Mouse (Mus musculus): ENCODE results near the gene Rdh9.
A peak's percentile ranks its signal among the peaks of the same experiment; 100 is the strongest.
"Not testable (repeated sequence)": the region's sequence is repeated elsewhere in the genome, so short reads cannot be mapped to it uniquely, and the experiment has no call there.

DNA sequence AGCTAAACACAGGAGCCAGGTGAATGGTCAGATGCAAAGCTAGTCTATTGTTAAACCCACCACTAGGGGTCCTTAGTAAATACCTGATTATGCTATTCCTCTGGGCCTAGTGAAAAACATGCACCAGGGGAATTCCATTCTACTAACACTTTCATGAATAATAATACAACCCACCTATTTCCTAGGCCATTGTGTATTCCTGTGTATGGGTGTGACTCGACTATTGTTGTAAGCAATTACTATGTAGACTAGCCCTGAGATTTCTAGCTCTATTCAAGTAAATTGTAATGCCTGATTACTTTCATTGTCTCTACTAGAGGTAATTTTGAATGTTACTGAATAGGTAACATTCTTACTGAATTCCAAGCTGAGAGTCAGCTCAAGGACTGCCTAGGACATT is 9.2 kb downstream of the Rdh9 start:
- TF ChIP-seq ETS1 (IDR thresholded peaks at IDR 0.05; ENCODE audit: low read depth, low read length); POLR2A (IDR thresholded peaks at IDR 0.05; ENCODE audit: control insufficient read depth in 1 of 2, insufficient read depth in 1 of 2, low read depth in 1 of 2, low read length in 2 of 2, poor library complexity in 1 of 2); HCFC1 (IDR thresholded peaks at IDR 0.05; ENCODE audit: low read depth, low read length); ZNF384 (IDR thresholded peaks at IDR 0.05; ENCODE audit: low read depth, low read length); MYC (IDR thresholded peaks at IDR 0.05; ENCODE audit: low read depth, low read length): not testable (repeated sequence)
- peak in 2 of 3 experiments; percentile 9 to 10; a peak in 1 of 6 replicates for TF ChIP-seq CTCF (IDR thresholded peaks at IDR 0.05 in 2 of 3, conservative IDR thresholded peaks at IDR 0.05 in 1 of 3; ENCODE audit: control insufficient read depth in 1 of 3, insufficient read depth in 1 of 3, low read depth in 2 of 3, low read length in 3 of 3, poor library complexity in 1 of 3, severe bottlenecking in 1 of 3)

All from MEL (cell line).